Mouse (Mus musculus) common myeloid progenitor, adult 5-6 weeks (primary cell): ENCODE results near the gene Itpr2. TPM values are rescaled to one million over a fixed set of nuclear protein-coding genes. Genes with fewer than 3 reads are reported as not detected.

Source experiments
- ATAC-seq: replicated peaks from 2 replicates; pipeline ENCODE4 v1.8.0; 2016; ENCODE audit warnings: low read depth, mild to moderate bottlenecking, moderate TSS enrichment, inconsistent platforms; ENCODE audit not compliant: poor library complexity, severe bottlenecking
- total RNA-seq: library from RNA; stranded (forward); fragments of 200-1000, 187-1606 nt; gene quantifications from 2 replicates; pipeline ENCODE4 v1.2.3, GENCODE M21; 2017

The Itpr2 gene
- total RNA-seq, 1 experiment from 2014 or later, result 16.3 TPM

DNA sequence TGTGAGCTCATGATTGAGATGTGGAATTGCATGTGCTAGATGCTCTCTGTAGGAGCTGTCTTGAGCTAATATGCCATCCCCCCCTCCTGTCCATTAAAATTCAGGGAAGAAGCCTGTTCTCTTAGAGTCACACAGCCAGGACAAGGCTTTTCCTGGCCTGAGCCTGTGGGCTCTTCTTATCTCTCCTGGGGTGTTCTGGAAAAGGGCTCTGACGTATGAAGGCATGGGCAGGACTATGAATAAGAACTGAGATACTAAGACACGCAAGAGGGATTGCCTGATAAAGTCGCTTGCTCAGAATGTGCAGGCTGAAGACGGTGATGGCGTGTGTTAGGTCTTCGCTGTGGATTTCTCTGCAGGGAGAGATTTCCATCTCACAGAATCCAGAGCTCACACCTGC lies 361.9 kb downstream of the Itpr2 start:
- ATAC-seq, result no peak

DNA sequence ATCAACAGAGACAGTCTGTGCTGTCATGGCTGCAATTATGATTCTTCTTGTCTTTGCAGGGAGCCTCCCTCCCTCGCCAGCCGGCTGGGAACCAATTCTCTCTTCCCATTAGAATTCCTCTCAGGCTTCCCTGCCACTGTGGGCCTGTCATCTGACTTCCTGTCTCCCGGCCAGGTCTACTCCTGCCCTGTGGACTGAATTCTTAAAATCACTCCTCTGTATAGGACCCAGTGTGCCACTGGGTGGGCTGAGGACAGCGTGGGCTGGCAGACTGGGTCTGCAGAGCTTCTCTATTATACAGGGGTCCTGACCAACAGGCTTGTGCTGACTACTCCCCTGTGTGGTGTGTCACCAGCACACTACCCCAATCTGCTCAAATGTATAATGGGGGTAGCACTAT lies 365.4 kb downstream of the Itpr2 start:
- no peak for ATAC-seq

DNA sequence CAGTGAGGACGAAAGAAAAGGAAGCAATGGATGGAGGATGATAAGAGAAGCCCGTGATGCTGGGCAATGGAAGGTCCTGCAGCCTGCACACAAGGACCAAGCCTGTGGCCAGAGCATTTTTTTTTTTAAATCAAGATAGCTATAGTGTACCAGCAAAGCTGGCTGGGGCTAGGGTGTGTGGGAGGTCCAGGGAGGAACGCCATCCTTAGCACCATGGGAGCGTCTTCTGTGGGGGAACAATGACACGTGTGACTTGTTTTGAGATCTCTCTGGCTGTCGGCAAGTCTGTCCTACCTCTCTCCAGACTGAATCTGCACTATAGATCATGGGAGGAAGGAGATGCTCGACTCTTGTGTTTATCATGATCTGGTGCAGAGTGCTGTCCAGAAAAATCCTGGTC lies 365.8 kb downstream of the Itpr2 start:
- ATAC-seq, result no peak

DNA sequence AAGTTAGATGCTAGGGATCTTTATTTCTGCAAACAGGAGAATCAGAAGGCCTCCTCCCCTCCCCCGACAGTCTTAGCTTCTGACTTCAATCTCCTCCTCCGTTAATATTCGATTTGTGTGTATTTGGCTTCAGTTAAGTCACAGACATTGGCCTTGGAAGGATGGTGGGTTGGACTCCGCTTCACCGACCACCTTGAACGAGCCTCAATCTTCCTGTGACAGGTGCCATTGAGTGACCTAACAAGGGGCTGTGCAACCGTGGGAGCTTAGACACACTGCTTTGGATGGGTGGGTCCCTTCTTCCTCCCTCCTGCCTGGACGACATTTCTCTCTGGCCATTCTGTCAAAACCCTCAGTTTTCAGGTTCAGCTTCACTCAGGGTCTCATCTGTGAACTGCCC lies 366.7 kb downstream of the Itpr2 start:
- no peak for ATAC-seq

DNA sequence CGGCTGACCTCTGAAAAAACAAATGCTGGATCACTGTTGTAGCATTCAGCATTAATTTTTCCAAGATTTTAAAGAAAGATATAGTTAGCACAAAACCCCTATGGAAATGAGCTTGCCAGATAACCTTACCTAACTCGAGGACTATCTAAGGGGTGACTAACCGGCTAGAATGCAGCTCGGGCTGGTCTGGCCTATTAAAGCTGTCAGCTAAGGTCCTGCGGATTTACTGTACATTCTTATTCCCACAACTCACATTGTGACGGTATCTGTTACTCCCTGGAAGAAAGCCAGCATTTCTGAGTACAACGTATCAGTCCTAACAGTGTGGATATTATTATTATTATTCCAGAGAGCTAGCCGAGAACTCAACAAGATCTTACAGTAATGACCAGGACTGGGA lies 368.1 kb downstream of the Itpr2 start:
- no peak for ATAC-seq

DNA sequence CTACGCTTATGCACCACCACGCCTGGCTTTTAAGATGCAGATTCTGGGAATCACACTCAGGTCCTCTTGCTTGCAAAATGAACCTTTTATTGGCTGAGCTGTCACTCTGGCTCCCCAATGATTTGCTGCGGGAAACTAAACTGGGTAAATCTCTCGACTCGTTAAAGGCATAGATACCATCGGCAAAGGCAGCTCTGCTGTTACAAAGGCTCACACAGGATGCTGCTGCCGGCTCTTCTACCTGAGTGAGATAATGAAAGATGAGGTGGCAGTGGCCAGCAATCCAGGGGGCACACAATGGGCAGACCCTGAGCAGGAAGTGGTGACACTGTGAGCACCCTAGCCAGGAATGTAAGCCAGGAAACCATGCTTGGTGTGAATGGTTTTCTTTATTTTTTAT lies 373.0 kb downstream of the Itpr2 start:
- no peak for ATAC-seq

DNA sequence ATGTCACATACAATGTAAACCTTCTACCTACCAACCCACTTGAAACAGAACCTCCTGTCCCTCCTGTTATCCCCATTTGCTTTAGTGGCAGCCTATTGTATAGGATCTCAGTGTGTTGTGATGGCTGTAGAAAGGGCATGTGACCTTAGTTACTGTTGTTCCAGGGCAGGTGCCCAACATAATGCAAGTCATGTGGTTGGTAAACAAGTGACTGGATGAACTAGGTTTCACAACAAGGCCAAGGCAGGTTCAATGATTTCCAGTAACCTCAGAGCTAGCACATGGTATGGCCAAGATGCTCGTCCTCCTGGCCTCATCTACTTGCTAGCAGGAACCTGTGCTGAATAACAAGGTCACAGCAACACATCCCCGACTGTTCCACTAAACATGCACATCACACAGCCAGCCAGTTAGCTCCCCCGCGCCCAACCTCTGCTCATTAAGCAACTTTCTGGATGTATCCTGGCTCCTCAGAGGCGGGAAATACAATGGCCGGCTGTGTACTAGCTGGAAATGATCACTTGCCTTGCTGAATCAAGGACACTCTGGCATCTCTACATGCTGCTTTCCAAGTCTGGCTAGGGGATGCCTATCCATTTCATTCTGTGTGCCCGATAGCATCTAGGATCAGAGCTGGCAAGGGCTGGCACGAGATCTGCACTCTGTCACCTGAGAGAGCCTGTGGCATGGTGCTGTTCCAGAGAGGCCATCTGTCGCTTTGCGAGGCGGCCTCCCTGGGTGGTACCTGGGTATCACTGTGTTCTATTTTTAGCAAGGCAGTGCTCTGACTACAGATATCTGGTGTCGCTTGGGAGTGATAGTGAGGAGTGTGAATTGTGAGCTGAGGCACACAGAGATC lies 375.0 kb downstream of the Itpr2 start:
- ATAC-seq, result no peak

DNA sequence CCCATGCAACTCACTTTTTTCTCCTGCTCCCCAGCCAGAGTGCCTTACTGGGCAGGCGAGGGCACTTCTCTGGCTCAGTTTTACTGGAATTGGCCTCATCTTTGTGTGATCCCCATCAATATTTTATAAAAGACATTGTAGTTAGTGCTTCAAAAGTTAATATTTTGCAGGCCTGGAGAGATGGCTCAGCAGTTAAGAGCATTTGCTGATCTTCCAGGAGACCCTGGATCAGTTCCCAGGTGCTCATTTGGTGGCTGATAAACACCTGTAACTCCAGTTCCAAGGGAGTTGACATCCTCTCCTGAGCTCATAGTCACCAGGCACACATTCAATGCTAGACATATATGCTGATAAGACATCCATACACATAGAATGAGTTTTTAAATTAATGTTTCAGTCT lies 376.4 kb downstream of the Itpr2 start:
- no peak for ATAC-seq

DNA sequence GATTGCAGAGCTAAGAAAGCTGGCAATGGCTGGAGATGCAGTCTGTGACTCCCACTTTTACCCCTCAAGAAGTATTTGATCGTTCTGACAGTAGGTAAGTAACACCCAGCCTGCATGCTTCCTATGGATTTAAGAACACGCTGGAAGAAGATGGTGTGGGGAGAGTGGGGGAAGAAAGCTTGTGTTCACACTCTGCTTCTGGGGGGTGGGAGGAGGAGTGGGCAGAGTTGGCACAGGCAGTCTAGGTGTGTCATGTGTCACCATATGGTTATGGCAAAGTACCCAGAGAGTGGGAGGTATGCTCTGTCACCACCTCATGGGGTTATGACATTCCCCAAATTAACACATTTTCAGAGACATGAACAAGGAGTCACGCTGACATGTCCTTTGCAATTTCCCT lies 377.5 kb downstream of the Itpr2 start:
- ATAC-seq, result no peak

DNA sequence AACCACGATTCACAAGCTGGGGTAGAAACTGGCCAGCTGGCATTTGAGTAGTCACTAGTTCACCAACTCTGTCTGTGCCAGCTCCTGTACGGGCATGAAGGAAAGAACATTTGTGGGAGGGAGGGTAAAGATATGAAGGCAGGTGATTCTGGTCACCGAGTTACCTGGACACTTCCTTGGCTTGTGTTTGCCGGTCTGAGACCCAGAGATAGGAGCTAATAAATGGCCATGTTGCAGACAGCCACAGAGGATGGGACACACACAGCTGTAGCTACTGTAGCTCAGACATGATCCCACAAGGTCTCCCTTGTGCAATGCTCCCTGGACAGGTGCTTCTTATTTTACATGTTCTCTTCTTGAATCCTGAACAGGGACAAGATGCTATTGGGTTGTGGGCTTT lies 378.4 kb downstream of the Itpr2 start:
- ATAC-seq, result no peak

DNA sequence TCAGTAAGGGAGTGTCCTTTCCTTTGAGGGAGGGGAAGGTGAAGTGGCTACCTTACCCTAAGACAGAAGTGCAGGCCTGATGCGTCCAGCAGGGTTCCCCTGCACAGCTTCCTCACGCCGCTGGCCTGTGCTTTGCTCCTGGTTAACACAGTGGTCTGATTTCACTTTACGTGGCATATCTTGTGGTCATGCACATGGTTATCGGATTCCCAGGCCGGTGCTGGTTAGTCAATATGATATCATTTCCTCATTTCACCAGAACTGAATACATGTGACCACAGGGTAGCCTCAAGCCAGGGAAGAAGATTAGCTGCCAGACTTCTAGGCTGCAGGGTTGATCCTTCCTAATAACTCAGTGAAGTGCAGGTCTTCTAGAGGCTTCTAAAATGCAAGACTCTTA lies 381.9 kb downstream of the Itpr2 start:
- peak; percentile 99 for ATAC-seq

DNA sequence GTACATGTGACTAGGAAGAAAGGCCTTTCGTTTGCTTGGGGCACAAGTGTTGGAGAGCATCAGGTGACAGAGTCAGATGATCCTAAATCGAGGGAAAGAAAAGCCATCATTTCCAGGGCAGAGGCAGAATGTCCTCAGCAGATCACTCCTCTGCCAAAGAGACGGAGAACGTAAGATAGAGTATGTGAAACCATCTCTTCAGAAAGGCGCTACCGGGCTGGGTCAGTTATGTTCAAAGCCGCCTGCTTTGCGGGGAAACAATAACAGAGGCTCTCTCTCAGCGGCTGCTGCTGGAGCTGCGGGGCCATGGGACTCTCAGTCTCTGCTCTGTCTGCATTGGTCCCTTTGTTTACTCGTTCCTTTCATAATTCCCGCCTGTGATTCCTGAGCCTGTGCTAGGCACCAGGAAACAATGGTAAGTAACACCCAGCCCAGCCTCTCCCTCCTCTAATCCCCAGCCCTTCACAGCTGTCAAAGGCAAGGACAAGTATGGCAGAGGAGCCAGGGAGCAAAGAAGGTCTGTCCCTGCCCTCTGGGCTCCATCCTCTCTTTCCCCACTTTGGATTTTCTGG lies 387.2 kb downstream of the Itpr2 start:
- no peak for ATAC-seq

DNA sequence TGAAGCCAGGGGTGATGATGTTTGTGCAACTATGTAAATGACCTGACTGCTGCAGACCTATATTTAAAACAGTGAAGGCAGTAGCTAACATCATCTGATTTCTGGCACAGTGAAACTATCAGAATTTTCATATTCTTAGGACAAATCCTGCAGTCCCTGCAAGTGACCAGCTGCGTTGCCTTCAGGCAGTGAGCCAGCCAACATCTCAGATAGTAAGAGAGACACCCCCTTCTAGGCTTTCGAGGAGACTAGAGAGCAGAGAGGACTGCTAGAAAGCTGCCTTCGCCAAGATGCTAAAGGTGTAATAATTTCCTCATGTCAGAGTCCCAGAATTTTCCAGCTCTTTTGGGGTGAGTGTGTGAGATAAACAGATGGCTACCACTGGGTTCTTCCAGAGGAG lies 388.0 kb downstream of the Itpr2 start:
- ATAC-seq, result no peak

DNA sequence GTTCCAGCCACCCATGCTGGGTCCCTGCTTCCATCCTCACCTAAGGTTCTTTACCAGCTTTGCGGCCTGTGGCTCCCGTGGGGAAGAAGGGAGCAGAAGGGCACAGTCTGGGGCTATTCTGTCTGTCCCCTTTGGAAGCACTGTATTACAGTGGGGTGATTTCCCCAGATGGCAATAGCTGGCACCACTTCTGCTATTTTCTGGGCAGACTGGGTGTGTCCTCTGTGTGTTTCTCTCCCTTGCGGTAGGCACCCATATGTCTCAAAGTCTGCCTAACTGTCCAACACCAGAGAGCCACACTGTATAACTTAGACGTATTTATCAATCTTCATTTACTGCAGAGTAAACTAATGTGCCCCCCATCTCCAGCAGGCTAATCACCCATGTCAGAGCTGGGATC lies 388.9 kb downstream of the Itpr2 start:
- peak; percentile 98 for ATAC-seq

DNA sequence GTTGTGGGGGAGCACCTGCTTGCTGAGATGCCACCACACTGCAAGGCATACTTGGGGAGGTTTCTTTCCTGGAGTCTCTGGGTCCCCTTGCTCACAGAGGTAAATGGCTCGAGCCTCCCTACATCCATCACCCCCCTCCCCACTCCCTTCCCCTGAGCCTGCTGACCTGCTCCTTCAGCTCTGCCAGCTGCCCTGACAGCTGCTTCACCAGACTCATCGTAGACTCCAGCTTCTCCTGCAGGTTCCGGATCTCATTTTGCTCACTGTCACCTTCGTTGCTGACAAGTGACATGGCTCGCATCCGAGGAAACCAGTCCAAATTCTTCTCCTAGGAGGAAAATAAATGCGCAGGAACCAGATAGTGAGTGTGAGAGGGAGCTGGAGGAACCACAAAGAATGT lies 389.8 kb downstream of the Itpr2 start:
- no peak for ATAC-seq

DNA sequence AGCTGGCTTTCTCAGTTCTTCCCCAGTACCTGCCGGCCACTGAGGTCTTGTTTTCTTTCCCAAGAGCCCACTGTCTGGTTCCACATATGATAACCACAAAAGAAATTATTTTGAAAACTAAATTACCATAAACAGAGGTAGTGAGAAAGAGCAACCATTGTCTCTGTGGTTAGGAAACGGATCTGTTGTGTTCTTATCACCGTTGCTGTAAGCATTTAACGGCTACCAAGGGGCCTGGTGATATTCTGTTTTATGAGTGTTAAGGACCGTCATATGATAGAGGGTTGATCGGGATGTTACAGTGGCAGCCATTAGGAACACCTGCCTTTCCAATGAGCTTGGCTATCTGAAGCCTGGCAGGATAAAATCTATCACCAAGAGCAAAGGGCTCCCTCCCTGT lies 390.2 kb downstream of the Itpr2 start:
- ATAC-seq, result no peak; the same call in 1 of the 2 replicates

DNA sequence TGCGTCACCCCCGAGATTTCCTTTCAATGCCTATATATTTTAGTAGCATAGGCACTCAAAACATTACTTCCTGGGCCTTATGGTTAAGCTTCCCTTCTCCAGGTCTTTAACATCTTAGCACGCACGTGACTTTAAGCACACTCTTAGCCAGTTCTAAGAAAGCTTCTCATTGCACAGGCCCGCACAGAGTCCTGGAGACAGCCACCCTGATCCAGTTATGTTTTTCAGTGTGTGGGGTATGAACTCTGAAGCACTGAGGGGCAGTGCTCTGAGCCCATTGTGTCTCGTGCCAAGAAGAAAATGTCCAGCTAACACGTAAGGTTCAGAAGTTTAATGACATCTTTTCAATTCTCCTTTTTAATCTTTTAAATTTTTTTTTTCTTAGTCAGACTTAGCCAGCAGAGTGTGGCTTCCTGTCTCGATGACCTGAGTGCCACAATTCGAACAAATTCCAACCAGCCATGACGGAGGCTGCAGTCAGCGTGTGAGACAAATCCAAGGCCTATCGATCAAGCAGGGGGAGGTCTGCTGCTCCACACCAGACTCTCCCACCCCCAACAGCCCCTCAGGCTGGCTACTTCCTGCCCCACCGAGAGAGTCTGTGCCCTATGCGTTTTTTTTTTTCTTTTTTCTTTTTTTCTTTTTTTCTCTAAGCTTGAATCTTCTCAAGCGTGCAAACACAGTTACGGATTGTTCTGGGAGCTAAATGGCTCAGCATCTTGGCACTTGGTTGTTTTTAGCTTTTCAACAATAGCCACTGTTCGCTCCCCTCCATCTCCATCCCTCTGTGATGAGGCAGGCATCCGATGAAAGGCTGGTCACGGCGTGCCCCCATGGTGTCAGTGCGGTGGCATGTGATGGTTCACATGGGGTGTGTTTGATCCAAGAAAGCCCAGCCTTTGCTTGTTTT lies 390.9 kb downstream of the Itpr2 start:
- ATAC-seq, result no peak

DNA sequence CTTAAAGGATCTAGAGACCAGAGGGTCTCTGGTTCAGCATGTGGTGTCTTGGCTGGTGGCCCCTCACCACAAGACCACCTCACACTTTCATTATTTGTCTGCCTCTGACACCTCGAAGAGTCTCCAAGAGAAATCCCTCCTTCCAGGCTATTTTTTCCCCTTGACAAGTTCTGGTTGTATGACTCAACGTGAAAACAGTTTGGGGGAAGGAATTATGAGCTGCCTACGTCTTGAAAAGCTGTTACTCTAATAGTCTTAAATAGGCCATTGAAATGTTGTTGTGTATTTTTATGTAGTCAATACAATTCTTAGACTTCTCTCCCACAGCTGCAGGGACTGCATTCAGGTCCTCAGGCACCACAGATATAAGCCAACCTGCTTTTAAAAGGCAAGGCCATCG lies 391.6 kb downstream of the Itpr2 start:
- no peak for ATAC-seq

DNA sequence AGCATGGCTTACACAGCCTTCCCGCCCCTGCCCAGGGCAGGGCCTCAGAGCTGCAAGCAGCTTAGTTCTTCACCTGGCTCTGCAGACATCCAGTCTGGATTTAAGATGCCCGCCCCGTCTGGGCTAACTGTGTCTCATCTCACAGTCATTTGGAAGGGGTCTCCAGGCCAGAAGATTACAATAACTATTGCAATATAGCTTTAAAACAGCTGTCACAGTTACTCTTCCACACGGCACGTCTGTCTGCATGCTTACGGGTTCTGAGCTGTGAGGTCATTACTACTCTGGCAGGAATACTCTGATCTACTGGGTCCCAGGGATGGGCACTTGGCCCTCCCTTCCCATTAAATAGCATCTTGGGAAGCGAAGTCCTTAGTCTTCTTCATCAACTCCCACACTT lies 393.3 kb downstream of the Itpr2 start:
- ATAC-seq, result no peak

DNA sequence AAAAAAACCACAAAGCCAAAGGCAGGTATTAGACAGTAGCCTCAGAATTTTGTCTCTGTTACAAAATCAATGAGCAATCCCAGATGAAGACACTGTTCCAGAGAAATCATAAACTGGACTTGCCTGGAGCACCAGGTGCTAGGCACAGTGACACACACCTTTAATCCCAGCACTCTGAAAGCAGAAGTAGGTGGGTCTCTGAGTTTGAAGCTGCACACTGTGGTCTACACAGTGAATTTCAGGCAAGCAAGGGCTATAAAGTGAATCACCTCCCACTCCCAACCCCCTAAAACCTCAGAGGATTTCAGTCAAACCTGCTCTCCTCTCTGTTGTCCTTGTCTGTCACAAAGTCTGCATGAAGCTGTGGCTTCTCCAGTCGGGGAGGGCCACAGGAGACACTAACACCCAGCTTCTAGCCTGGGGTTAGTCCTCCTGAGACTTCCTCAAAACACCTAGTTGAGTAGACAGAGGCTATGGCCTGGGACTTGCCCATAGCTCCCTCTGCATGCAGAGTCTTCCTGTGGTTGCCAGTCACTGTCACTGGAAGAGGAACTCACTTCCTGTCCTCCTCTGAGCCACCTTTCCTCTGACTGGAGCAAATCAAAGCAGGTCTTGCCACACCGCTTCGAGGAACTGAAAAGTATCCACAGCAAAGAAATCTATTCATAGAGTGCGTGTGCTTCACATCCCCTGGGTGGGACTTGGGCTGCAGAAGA lies 394.7 kb downstream of the Itpr2 start:
- peak; percentile 86 for ATAC-seq
